Mouse (Mus musculus) gastrocnemius, adult 8-10 months (tissue): ENCODE measurements at regions not wholly inside any gene's neighbourhood (a gene's known extent, or its start where the extent isn't known, plus 50 kb on each side); places are given as distances from the start of the nearest gene placed in this dataset.
A peak's percentile ranks its signal among the peaks of the same experiment; 100 is the strongest.

Experiments used
- DNase-seq, 2 experiments: peaks; one replicate each; pipeline ENCODE4 v3.0.0; 2022; ENCODE audit warnings: low spot score in 2 of 2

DNA sequence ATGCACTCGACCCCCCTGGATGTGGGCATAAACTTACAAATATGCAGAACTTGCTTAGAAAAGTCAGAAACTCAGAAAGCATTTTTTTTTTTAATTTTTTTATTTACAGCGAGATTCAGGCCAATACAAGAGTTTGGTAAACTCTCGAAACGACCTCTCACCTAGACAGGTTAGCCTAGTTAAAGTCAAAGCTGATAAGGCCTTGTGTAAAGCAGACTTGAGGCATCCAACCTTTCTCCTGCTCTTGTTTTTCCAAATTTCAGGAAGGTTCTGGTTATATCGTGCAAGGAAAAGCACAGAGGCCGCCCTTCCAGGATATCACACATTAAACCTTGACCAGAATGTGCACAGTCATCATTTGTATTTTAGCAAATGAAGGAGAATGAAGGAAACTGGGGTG is 315.8 kb downstream of the Etnk1 start:
- no peak for DNase-seq

- DNase-seq, result no peak
Measured at GRCm38 (mm10) chr6:143484941-143485340, 317.9 kb downstream of the Etnk1 start.

DNA sequence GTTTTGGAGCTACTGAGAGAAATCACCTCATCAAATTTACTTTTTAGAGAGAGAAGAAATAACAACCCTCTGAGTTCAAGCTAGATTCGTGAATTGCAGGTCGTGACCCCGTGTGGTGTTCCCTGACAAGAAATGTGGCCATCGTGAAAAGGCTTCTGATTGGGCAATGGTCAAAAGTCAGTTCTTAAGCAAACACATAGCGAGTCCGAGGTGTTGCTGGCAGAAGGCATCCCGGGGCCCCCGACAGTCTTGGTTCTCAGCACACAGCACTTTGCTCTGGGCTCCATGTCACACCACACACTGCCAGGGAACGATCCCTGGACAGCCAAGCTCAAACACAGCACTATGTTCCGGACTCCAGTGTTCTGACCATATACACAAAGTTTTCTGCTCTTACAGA is 320.0 kb downstream of the Etnk1 start:
- no peak for DNase-seq

DNA sequence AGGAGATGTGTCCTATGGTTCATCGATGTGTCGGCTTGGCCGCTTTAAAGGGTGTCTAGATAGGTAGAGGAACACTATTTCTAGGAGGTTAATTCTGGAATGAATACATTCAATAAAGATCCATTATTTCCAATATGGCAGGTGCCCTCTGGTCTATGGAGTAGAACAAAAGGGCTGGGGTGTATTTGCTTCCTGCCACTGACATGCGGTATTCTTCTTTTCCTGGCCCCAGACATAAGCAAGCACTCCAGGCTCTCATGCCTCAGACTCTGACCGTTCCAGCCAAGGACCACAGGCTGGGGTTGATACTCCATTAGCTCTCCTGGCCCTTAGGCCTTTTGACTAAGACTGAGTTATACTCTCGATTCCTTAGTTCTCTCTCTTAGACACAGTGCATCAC is 323.0 kb downstream of the Etnk1 start:
- no peak for DNase-seq

DNA sequence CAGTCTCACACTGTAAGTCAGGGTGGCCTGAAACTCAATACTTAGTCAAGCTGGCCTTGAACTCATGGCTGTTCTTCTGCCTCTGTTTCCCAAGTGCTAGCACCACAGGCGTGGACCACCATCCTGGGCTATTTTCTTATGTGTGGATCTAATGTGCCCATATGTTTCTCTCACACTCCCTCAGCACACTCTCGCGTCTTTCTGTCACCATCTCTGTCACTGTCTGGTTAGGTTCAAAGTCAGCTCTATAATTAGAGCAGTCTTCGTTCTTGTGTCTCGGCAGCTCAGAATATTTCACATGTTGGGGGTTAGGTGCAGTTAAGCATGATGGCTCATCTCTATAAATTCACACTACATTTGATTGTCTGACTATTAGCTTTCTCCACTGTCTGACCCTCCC is 324.4 kb downstream of the Etnk1 start:
- DNase-seq, result no peak

GRCm38 (mm10) chr6:143493543-143493942 is 326.5 kb downstream of the Etnk1 start:
- no peak for DNase-seq

DNA sequence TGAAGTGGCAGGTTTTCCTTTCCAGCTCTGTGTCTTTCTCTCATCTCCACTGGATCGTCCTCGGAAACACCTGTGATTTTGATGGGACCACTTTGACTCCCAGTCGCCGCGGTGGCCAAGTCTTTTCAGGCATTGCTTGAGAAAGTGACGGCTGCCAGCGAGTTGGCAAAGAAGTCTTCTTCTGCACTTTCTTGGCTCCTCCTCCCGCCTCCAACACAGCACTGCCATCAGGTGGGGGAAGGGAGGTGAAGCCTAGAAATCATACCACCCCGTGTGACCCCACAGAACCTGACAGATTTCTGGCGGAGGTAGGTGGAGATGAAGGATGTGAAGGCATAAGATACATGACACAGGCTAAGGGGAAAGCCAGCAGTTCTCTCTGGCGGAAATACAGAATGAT is 327.3 kb downstream of the Etnk1 start:
- DNase-seq, result no peak

- no peak for DNase-seq
Measured at GRCm38 (mm10) chr6:143494886-143495285, 327.9 kb downstream of the Etnk1 start.

DNA sequence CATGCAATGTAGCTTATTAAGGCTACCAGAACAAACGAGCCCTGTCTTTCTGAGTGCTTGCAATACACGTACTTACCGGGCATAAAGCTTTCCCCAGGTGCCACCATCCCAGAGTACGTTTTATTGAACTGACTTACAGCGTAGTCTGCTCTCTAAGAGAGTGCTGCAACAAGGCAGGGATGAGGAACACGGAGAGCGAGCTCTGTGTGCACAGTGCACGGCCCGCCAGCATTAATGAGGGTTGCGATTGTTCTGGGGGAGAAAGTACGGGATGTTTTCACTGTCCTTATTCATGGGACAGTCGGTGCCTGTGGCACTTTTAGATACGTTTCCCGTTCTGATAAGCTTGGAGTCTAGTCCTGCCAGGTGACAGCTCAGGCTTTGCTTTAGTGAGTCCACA is 331.7 kb downstream of the Etnk1 start:
- no peak for DNase-seq

DNA sequence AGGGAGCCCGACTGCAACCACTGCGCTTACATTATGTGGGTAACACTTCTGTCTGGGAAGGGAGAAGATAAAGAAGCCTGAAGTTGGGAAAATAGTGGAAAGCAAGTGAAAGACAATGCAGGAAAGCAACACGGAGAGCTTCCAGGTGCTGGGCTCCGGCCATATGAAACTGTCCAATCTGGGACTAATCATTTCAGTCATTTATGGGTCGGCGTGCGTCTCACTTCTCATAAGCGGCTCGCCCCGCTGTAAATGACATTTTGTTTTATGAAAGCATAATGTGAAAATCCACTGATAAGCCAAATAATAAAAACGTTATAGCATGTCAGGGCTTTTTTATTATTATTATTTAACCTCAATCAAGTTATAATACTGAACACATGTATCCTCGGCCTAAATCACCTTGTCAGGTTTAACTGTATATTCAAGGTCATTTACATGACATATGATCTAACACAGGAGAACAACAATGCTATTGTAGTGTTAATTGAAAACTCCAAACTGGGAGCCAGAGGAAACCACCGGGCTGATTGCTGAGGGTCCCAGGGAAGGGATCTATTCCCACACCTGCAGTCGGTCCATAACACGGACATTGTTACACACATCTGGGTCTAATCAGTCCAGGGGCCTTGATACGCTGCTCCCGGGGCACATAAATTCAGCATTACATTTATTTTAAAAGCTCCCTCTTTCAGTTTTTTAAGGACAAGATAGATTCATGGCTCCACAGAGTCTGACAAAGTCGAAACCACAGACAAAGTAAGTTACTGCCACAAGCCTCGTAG is 332.4 kb downstream of the Etnk1 start:
- no peak for DNase-seq

- no peak for DNase-seq
Measured at GRCm38 (mm10) chr6:143502803-143503202, 335.8 kb downstream of the Etnk1 start.

- DNase-seq, result no peak
Measured at GRCm38 (mm10) chr6:143503953-143504352, 336.9 kb downstream of the Etnk1 start.

- no peak for DNase-seq
Measured at GRCm38 (mm10) chr6:143513459-143513858, 346.4 kb downstream of the Etnk1 start.

- no peak for DNase-seq
Measured at GRCm38 (mm10) chr6:143515137-143515536, 348.1 kb downstream of the Etnk1 start.

- DNase-seq, result no peak
Measured at GRCm38 (mm10) chr6:143516746-143517145, 349.7 kb downstream of the Etnk1 start.

- peak in 1 of 2 experiments; percentile 12 for DNase-seq
Measured at GRCm38 (mm10) chr6:143518476-143518875, 351.5 kb downstream of the Etnk1 start.

- no peak for DNase-seq
Measured at GRCm38 (mm10) chr6:143519668-143520067, 352.6 kb downstream of the Etnk1 start.

- DNase-seq, result no peak
Measured at GRCm38 (mm10) chr6:143525092-143525491, 358.1 kb downstream of the Etnk1 start.

- DNase-seq, result no peak
Measured at GRCm38 (mm10) chr6:143528898-143529297, 361.9 kb downstream of the Etnk1 start.

DNA sequence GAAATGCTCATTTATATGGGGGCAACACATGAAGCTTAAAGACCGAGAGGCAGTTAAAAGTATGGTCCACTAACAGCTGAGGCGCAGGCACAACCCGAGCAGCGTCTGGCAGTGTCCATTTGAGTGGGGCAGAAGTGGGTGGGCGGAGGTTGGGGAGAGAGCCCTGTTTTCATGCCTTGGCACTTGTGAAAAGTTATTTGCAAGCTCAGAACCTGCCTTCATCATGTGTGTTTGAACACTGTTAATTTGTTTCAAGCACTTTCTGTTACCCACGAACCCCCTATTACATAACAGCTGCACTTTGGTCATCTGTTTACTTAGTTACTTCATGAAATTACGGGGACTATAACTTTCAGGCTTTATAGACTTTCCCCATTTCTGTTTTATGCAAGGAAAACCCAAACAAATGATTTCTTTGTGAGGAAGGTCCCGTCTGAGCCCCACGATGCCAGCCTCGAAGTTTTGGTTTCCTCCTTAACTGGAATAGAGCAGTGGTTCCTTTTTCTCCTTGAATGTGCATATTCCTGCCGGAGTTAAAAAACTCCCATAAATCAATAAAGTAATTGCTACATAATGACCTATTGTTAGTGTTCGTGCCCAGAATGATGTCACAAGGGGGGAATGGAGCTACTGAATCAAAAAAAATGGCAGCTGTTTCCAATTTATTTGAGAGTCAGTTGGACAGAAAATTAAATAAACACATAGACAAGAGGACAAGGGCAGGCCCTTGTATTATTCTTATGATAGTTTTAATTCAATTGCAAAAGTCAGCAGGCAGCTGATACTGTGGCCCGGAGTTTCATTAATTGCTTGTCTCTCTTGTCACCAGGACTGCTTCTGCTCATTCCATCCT is 363.6 kb downstream of the Etnk1 start:
- DNase-seq, result no peak

- no peak for DNase-seq
Measured at GRCm38 (mm10) chr6:143531477-143531876, 364.5 kb downstream of the Etnk1 start.

- no peak for DNase-seq
Measured at GRCm38 (mm10) chr6:143532380-143532779, 365.4 kb downstream of the Etnk1 start.

- DNase-seq, result no peak
Measured at GRCm38 (mm10) chr6:143535265-143535664, 368.2 kb downstream of the Etnk1 start.
